Mouse (Mus musculus): Measurements from ENCODE around the gene Rsg1. TPM values are rescaled to one million over a fixed set of nuclear protein-coding genes. Genes with fewer than 3 reads are reported as not detected.
A peak's percentile ranks its signal among the peaks of the same experiment; 100 is the strongest.

Gene Rsg1
- polyA plus RNA-seq, 2 experiments = 0.56 to 0.78 TPM

DNA sequence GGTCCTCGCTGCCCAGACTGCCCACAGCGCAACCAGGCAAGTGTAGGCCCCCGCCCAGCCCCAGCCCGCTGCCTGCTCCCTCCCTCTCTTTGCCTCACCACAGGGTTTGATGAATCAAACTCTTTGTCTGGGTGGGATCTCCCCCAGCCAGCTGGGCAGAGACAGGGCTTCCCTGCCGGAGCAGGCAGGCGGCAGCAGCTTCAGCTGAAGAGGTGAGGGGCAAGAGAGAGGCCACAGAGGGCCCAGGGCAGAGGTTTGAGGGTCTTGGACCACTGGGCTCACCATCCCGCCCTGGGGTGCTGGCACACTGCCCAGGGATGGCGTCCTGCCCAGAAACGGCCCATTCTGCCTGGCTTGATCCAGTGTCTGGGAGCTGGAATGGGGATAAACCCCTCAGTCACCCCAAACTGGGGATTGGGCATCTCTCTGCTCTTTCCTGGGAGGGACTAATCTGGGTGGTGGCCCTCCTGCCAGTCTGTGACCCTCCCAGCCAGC is 31.2 kb downstream of the Rsg1 start:
- Histone ChIP-seq H3K4me1 (replicated peaks; ENCODE audit: control insufficient read depth in 2 of 2, insufficient read depth in 2 of 2, low read length in 1 of 2) (peaks cover 5 to 7% of the 10 kb centered on the region in 2 experiments; a peak in 3 of 4 replicates), H3K27me3 (ENCODE audit: control insufficient read depth, insufficient read depth, low read length) (peaks cover 87% of the 10 kb centered on the region), H3K4me3 (ENCODE audit: insufficient read depth in 1 of 2, low read depth in 2 of 2, low read length in 2 of 2) (no peak overlapping the region), H3K27ac (no peak overlapping the region), H3K36me3 (replicated peaks; ENCODE audit: control insufficient read depth, insufficient read depth, low read depth) (no peaks in the 10 kb centered on the region), H3K9me3 (ENCODE audit: control insufficient read depth, low read length) (no peaks in the 10 kb centered on the region), H3K4me2 (ENCODE audit: low read depth) (no peak overlapping the region), H3K9ac (replicated peaks) (no peak overlapping the region)
- WGBS (ENCODE audit: insufficient replicate concordance) = 25% methylated on average over 9 of the region's 9 CpGs
- DNase-seq (ENCODE audit: low read depth in 3 of 3, low spot score in 3 of 3) (no peak), ATAC-seq (ENCODE audit: insufficient read depth) (no peak)
- TF ChIP-seq EP300 (IDR thresholded peaks at IDR 0.05; ENCODE audit: low read depth) = no peak
- TF ChIP-seq CTCF (IDR thresholded peaks at IDR 0.05; ENCODE audit: low read depth) = no peak

DNA sequence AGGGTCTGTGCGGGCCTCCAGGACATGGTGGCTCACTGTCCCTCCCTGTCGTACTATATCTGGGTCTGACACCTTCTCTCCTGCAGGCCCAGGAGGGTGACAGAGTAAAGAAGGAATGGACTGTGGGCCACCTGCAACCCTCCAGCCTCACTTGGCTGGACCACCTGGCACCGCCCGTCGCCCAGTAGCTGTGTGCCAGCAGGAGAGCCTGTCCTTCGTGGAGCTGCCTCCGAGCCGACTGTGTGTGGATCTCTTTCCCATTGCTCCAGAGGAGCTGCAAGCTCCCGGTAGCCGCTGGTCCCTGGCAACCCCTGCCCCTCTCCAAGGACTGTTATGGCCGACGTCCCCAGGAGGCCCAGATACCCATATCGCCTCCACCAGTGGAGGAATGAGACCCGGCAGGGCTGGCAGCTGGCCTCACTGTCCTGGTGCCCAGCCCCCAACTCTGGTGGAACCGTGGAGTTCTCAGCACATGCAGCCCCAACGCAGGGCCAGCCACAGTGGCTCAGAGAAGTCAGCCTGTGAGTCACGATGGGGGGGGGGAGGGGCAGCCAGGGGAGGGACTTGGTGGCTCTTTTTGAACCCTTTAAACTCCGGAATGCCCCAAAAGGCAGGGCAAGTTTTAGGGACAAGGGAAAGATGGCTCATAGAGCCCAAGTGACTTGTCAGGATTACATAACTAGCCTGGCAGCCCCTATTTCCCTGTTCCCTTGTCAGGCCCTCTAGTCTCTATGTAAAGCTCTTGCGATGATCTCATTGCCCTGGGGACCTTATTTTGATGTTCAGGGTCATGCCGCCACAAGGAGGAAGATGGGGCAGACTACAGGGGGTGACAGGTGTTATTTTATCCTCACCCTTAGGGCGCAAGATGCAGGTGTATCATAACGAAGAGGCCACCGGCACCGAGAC is 32.6 kb downstream of the Rsg1 start:
- Histone ChIP-seq H3K4me1 (replicated peaks; ENCODE audit: control insufficient read depth in 2 of 2, insufficient read depth in 2 of 2, low read length in 1 of 2) (no peaks in the 10 kb centered on the region; a peak in 1 of 4 replicates), H3K4me2 (ENCODE audit: low read depth) (no peak overlapping the region), H3K36me3 (replicated peaks; ENCODE audit: control insufficient read depth, insufficient read depth, low read depth) (no peaks in the 10 kb centered on the region), H3K4me3 (ENCODE audit: insufficient read depth in 1 of 2, low read depth in 2 of 2, low read length in 2 of 2) (no peak overlapping the region), H3K9ac (replicated peaks) (no peak overlapping the region), H3K9me3 (ENCODE audit: control insufficient read depth, low read length) (no peaks in the 10 kb centered on the region), H3K27ac (no peak overlapping the region), H3K27me3 (ENCODE audit: control insufficient read depth, insufficient read depth, low read length) (peaks cover 74% of the 10 kb centered on the region)
- DNase-seq (ENCODE audit: low read depth in 3 of 3, low spot score in 3 of 3) (no peak), ATAC-seq (ENCODE audit: insufficient read depth) (no peak)
- no peak for TF ChIP-seq EP300 (IDR thresholded peaks at IDR 0.05; ENCODE audit: low read depth)
- TF ChIP-seq CTCF (IDR thresholded peaks at IDR 0.05; ENCODE audit: low read depth) = no peak
- WGBS (ENCODE audit: insufficient replicate concordance) = 22% methylated on average over 24 of the region's 24 CpGs

DNA sequence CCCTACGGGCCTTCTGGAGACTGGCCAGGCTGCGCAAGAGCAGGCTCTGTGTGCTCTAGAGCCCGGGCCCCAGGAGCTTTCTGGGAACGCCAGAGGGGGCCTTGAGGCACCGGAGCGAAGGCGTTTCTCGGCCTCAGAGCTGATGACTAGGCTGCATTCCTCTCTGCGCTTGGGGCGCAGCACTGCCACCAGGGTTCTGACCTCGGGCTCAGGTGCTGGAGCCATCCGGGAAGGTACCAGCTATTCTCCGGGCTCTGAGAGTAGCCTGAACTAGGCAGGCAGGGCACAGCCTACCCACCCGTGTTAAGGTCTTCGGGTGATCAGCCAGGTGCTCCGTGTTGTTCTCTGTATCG is 33.2 kb downstream of the Rsg1 start:
- no peak for DNase-seq (ENCODE audit: low read depth in 3 of 3, low spot score in 3 of 3)
- H3K4me1 ChIP-seq (replicated peaks; ENCODE audit: control insufficient read depth in 2 of 2, insufficient read depth in 2 of 2, low read length in 1 of 2) = no peaks in the 10 kb centered on the region
- no peaks in the 10 kb centered on the region for H3K9me3 ChIP-seq (ENCODE audit: control insufficient read depth, low read length)
- TF ChIP-seq EP300 (IDR thresholded peaks at IDR 0.05; ENCODE audit: low read depth) = no peak
- TF ChIP-seq CTCF (IDR thresholded peaks at IDR 0.05; ENCODE audit: low read depth) = no peak
- peaks cover 68% of the 10 kb centered on the region for H3K27me3 ChIP-seq (ENCODE audit: control insufficient read depth, insufficient read depth, low read length)
- 7% methylated on average over 17 of the region's 17 CpGs for WGBS (ENCODE audit: insufficient replicate concordance)
- ATAC-seq (ENCODE audit: insufficient read depth) = no peak
- no peak overlapping the region for H3K27ac ChIP-seq
- H3K4me2 ChIP-seq (ENCODE audit: low read depth) = peak overlapping the region; percentile 49; the same call in 1 of the 2 replicates
- no peak overlapping the region for H3K4me3 ChIP-seq (ENCODE audit: insufficient read depth in 1 of 2, low read depth in 2 of 2, low read length in 2 of 2)
- no peaks in the 10 kb centered on the region for H3K36me3 ChIP-seq (replicated peaks; ENCODE audit: control insufficient read depth, insufficient read depth, low read depth)
- no peak overlapping the region for H3K9ac ChIP-seq (replicated peaks)

DNA sequence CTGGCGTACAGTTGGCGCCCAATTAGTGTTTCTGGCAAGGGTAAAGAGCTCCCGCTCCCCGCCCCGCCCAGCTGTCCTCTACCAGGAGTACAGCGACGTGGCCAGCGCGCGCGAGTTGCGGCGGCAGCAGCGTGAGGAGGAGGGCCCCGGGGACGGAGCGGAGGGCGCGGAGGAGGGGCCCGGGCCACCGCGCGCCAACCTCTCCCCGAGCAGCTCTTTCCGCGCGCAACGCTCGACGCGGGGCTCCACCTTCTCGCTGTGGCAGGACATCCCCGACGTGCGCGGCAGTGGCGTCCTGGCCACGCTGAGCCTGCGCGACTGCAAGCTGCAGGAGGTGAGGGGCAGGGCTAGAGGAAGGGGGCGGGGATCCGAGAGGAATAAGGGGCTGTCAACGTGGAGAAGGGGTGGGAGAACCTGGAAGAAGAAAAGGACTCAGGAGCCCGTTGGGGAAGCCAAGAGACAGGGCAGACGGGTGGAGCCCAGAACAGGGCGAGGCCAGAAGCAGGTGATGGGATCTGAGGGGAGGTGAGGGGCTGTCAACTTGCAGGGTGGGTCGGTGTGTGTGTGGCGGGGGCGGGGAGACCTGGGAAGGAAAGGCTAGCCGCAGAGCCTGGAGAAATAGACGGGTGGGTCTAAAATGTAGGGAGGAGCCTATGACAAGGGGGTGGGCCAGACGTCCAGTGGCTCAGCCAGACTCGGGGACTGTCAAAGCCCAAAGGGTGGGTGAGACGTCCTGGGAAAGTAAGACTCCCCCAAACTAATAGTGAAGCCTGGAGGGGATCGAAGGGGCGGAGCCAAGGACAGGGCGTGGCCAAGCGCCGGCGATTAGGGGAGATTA is 34.2 kb downstream of the Rsg1 start:
- Histone ChIP-seq H3K27me3 (ENCODE audit: control insufficient read depth, insufficient read depth, low read length) (peaks cover 58% of the 10 kb centered on the region), H3K9me3 (ENCODE audit: control insufficient read depth, low read length) (no peaks in the 10 kb centered on the region), H3K4me1 (replicated peaks; ENCODE audit: control insufficient read depth in 2 of 2, insufficient read depth in 2 of 2, low read length in 1 of 2) (no peaks in the 10 kb centered on the region), H3K4me3 (ENCODE audit: insufficient read depth in 1 of 2, low read depth in 2 of 2, low read length in 2 of 2) (peak overlapping the region; percentile 5 to 36; a peak in 2 of 4 replicates), H3K9ac (replicated peaks) (no peak overlapping the region), H3K27ac (no peak overlapping the region), H3K4me2 (ENCODE audit: low read depth) (peak overlapping the region; percentile 49), H3K36me3 (replicated peaks; ENCODE audit: control insufficient read depth, insufficient read depth, low read depth) (no peaks in the 10 kb centered on the region)
- no peak for ATAC-seq (ENCODE audit: insufficient read depth)
- DNase-seq (ENCODE audit: low read depth in 3 of 3, low spot score in 3 of 3) = no peak
- no peak for TF ChIP-seq EP300 (IDR thresholded peaks at IDR 0.05; ENCODE audit: low read depth)
- 2% methylated on average over 60 of the region's 60 CpGs for WGBS (ENCODE audit: insufficient replicate concordance)

- ATAC-seq (ENCODE audit: insufficient read depth) (0 out of 2 replicates have a peak, but pooled peaks have one; percentile 12), DNase-seq (ENCODE audit: low read depth in 3 of 3, low spot score in 3 of 3) (no peak)
- Histone ChIP-seq H3K27ac (no peak overlapping the region), H3K9ac (replicated peaks) (no peak overlapping the region), H3K4me2 (ENCODE audit: low read depth) (no peak overlapping the region; the same call in 1 of the 2 replicates), H3K4me3 (ENCODE audit: insufficient read depth in 1 of 2, low read depth in 2 of 2, low read length in 2 of 2) (no peak overlapping the region), H3K4me1 (replicated peaks; ENCODE audit: control insufficient read depth in 2 of 2, insufficient read depth in 2 of 2, low read length in 1 of 2) (no peaks in the 10 kb centered on the region), H3K36me3 (replicated peaks; ENCODE audit: control insufficient read depth, insufficient read depth, low read depth) (no peaks in the 10 kb centered on the region), H3K27me3 (ENCODE audit: control insufficient read depth, insufficient read depth, low read length) (peaks cover 52% of the 10 kb centered on the region), H3K9me3 (ENCODE audit: control insufficient read depth, low read length) (no peaks in the 10 kb centered on the region)
- no peak for TF ChIP-seq CTCF (IDR thresholded peaks at IDR 0.05; ENCODE audit: low read depth)
- TF ChIP-seq EP300 (IDR thresholded peaks at IDR 0.05; ENCODE audit: low read depth) = no peak
- 6% methylated on average over 11 of the region's 11 CpGs for WGBS (ENCODE audit: insufficient replicate concordance)
Measured at GRCm38 (mm10) chr4:141248614-141248978, 34.8 kb downstream of the Rsg1 start.
